Mouse (Mus musculus) left cerebral cortex, postnatal 25 days (tissue): ENCODE data around the gene Ttc6. TPM values are rescaled to one million over a fixed set of nuclear protein-coding genes. Genes with fewer than 3 reads are reported as not detected.

Experiments used
- DNase-seq, 2 experiments: peaks; one replicate each; pipeline ENCODE4 v3.0.0; 2022; ENCODE audit warnings: low spot score in 2 of 2, mixed read lengths in 1 of 2
- intact Hi-C: fragments of 180-260 bp; cut with DNase I; formaldehyde crosslinking; loops from one replicate; pipeline ENCODE4 v1.15.1; 2025
- total RNA-seq, 2 experiments: library from RNA; stranded (reverse); gene quantifications; 2 replicates each; pipeline ENCODE4 v1.2.3; 2021

Ttc6 gene
- total RNA-seq, result under 1 TPM; 0.09 to 0.46 TPM

- intact Hi-C loops, result no loop called here
- no peak for DNase-seq
Measured at GRCm38 (mm10) chr12:57563909-57564308, at the start of gene Ttc6. Gene Ttc6 (plus strand): TSS chr12:57564113.

- intact Hi-C loops, result no loop called here
- no peak for DNase-seq
Measured at GRCm38 (mm10) chr12:57514552-57514951, 49.4 kb upstream of the Ttc6 start.

DNA sequence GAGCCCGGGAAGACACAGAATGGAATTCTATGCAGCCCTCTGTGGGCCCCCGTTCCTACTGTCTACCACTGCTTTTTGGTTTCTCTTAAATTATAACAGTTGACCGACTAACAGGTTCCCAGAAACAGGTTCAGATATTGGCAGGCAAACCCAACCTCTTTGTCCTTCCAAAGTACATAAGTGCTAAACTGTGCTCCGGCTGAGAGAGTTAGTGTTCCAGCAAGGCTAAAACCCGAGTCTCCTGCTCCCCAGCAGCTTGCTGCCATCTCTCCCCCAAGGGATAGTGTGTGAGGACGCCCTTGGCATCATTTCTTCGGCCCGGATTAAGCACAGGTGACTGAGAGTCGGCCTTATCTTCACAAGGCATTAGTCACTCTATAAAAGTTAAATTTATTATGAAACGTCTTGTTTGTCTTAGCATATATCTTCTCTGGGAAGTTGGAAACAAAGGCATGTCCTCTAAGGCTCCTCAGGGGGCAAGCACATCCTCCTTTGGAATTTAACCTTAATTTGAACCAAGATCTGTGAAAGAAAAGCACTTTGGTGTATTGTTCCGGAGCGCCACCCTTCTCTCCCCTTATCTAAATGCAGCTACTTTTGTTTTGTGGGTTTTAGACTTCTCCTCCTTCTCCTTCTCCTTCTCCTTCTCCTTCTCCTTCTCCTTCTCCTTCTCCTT is 48.1 kb upstream of the Ttc6 start:
- intact Hi-C loops, result no loop called here
- no peak for DNase-seq

GRCm38 (mm10) chr12:57528335-57528734 is 35.6 kb upstream of the Ttc6 start:
- DNase-seq, result no peak
- intact Hi-C loops, result no loop called here

DNA sequence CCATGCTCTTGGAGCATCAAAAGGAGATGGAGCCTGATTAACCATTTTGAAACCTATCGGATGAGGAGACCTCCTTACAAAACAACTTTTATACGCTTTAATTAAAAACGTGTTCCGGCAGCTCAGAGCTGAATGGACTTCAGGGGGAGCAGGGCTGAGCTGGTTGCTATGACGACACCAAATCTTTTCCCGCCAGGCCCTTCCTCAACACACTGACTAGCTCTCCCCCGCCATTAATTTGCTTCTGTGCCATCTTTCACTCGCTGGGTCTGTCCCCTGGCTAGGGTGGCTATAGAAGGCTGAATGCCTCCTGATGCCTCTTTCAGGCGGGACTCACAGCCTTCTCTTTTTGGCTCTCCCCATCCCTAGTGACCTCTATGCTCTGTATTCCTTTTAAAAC is 33.4 kb upstream of the Ttc6 start:
- DNase-seq, result no peak
- intact Hi-C loops, result loop anchor here (10.0 kb wide), 1 partner anchor 1076 kb away; no protein-coding TSS in a partner anchor

- intact Hi-C loops, result loop anchor here (10.0 kb wide), 1 partner anchor 1080 kb away; no protein-coding TSS in a partner anchor
Measured at GRCm38 (mm10) chr12:57534517-57534878, 29.4 kb upstream of the Ttc6 start.

GRCm38 (mm10) chr12:57534879-57535611 is 28.9 kb upstream of the Ttc6 start:
- no peak for DNase-seq
- intact Hi-C loops, result loop anchor here (5.0 to 10.0 kb wide), 2 partner anchors 1003 to 1080 kb away; no protein-coding TSS in a partner anchor

More at GRCm38 (mm10) chr12:57534517-57534878, 29.4 kb upstream of the Ttc6 start:
- no peak for DNase-seq

- no peak for DNase-seq
- intact Hi-C loops, result loop anchor here (5.0 to 10.0 kb wide), 2 partner anchors 1004 to 1081 kb away; no protein-coding TSS in a partner anchor
Measured at GRCm38 (mm10) chr12:57536056-57536908, 27.6 kb upstream of the Ttc6 start.

DNA sequence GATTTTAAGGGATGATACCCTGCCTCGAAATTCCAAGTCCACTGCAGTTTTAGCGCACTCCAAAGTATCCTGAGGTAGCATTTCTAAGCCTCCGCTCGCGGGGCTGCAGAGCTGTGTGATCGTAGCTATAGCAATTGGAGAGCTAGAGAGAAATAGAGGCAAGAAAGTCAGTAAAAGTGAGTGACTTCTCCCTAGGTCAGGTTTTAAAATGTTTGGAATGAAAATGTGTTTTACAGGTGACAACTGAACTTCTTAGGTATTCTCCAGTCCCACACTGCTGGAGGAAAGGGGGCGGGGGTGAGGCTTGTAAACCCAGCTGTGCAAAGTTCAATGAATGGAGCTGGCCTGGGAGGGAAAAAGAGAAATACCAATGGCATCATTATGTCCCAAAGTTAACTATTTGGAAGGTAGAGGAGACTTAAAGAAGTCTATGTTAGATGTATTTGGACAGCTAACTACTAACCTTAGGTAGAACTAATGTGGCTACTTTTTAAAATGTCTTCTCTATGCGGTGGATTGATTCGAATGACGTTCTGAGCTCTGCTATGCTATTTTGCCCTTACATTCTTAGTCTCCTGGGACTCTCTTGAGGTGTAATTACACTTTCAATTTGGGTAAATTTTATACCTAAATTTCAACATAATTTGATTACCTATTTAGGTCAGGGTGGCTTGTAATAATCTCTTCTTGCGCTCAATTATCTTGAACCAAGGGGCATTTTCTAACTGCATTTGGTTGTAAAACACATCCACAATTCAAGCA is 26.8 kb upstream of the Ttc6 start:
- intact Hi-C loops, result loop anchor here (5.0 to 10.0 kb wide), 2 partner anchors 1005 to 1082 kb away; no protein-coding TSS in a partner anchor
- no peak for DNase-seq

GRCm38 (mm10) chr12:57537791-57538587 is 25.9 kb upstream of the Ttc6 start:
- intact Hi-C loops, result loop anchor here (5.0 to 10.0 kb wide), 2 partner anchors 1006 to 1083 kb away; no protein-coding TSS in a partner anchor
- peak in 1 of 2 experiments; percentile 23 for DNase-seq

- intact Hi-C loops, result loop anchor here (5.0 to 10.0 kb wide), 2 partner anchors 1007 to 1084 kb away; no protein-coding TSS in a partner anchor
- peak; percentile 27 to 31 for DNase-seq
Measured at GRCm38 (mm10) chr12:57538588-57539550, 25.0 kb upstream of the Ttc6 start.

DNA sequence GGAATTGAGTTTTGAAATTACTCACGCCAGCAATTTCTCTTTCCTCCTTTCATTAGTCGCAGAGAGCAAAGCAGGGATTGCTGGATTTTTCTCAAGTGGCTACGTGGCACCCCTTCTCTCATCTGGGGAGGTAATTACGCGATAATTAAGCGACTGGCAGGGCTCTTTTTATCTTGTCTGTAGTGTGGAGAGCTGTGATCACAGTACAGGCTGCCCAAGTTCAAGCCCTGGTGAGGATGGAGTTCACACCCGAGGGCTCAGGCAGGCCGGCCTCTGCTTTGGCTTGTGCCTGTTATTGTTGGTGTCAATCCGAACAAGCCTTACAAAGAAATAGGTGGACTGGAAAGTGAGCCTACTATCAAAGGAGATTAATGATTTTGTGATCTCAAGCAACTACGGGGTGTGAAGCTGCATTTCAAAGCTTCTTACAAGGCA is 24.3 kb upstream of the Ttc6 start:
- peak; percentile 28 to 45 for DNase-seq
- intact Hi-C loops, result loop anchor here (5.0 to 10.0 kb wide), 2 partner anchors 1007 to 1085 kb away; no protein-coding TSS in a partner anchor

DNA sequence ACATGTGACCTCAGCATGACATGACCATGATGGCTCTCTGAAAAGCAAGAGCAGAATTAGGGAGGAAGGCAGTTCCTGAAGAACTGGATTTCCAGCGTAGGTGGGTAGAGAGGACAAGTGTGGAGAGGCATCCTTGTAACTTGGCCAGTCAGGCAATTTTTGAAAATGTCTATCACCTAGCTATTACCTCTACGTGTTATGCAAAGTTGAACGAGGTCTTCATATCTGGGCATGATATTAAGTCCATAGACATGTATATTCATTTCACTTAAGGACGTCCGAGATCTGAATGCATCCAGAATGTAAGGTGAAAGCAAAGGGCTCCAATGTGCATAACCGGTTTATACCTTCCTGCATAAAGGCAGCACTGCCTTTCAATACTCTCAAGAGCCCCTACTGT is 22.8 kb upstream of the Ttc6 start:
- intact Hi-C loops, result loop anchor here (10.0 kb wide), 1 partner anchor 556 kb away; no protein-coding TSS in a partner anchor
- DNase-seq, result peak in 1 of 2 experiments; percentile 5

- intact Hi-C loops, result loop anchor here (10.0 kb wide), 1 partner anchor 557 kb away; no protein-coding TSS in a partner anchor
- peak in 1 of 2 experiments; percentile 4 for DNase-seq
Measured at GRCm38 (mm10) chr12:57541931-57542745, 21.8 kb upstream of the Ttc6 start.

DNA sequence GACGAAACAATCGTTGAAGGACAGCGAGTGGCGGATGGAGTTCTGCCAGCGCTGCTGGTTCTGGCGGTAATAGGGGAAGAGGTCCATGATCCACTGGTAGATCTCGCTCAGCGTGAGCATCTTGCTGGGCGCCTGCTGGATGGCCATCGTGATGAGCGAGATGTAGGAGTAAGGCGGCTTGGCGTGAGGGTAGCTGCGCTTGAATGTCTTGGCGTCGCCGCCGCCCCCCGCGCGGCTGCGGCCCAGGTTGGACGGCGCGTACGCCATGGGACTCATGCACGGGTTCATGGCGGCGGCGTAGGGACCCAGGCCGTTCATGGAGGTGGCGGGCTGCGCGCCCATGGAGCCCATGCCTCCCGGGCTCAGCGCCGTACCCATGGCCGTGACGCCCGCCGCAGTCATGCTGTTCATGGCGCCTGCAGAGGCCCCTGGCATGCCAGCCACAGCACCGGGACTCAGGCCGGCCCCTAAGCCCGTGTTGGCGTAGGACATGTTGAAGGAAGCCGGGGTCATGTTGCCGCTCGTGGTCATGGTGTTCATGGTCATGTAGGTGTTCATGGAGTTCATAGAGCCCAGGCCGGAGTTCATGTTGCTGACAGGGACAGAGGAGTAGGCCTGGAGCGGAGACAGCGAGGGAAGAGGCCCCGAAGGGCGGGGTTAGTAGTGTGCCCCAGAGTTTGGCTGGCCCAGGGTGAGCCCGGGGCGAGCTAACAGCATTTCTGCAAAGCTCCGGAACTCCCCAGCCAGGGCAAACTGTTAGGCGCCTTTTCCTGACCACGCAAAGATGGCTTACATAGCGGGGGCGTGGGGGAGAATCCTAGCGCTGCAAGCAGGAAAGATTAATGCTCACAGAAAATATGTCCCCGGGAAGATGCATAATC is 20.9 kb upstream of the Ttc6 start:
- intact Hi-C loops, result loop anchor here (10.0 kb wide), 1 partner anchor 558 kb away; no protein-coding TSS in a partner anchor
- DNase-seq, result no peak
